Mouse (Mus musculus) C2C12 (cell line): ENCODE results near the gene Tom1l2.

Experiments
- CTCF ChIP-seq: IDR thresholded peaks from one replicate; pipeline ENCODE4 v1.5.1; 2011; ENCODE audit not compliant: control insufficient read depth, insufficient read depth, insufficient read length
- MAX ChIP-seq: IDR thresholded peaks from one replicate; pipeline ENCODE4 v1.6.1; 2011; ENCODE audit warnings: mild to moderate bottlenecking, control low read depth
- USF1 ChIP-seq: IDR thresholded peaks from one replicate; pipeline ENCODE4 v1.6.1; 2011; ENCODE audit warnings: low read depth, mild to moderate bottlenecking, control low read depth, moderate library complexity

DNA sequence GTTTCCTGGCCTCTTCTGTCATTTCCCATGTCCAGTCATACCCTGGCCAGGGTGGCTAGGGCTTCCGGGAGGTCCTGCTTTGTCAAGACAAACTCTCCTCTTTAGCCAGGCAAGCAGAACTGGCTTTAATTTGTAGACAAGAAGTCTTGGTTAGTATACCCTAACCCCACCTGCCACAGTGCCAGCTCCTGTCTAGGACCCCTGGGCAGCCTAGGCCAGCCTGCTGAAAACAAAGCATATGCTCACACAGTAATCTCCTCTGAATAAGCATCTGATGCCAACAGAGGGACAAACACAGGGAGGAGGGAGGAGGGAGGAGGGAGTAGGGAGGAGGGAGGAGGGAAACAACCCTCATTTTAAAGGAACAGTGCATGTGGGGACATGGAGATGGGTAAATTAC is 88.1 kb downstream of the Tom1l2 start:
- TF ChIP-seq CTCF (no peak), USF1 (no peak), MAX (no peak)
